10 mouse cellular contexts compared by ENCODE assay signal in the genomic region with DNA sequence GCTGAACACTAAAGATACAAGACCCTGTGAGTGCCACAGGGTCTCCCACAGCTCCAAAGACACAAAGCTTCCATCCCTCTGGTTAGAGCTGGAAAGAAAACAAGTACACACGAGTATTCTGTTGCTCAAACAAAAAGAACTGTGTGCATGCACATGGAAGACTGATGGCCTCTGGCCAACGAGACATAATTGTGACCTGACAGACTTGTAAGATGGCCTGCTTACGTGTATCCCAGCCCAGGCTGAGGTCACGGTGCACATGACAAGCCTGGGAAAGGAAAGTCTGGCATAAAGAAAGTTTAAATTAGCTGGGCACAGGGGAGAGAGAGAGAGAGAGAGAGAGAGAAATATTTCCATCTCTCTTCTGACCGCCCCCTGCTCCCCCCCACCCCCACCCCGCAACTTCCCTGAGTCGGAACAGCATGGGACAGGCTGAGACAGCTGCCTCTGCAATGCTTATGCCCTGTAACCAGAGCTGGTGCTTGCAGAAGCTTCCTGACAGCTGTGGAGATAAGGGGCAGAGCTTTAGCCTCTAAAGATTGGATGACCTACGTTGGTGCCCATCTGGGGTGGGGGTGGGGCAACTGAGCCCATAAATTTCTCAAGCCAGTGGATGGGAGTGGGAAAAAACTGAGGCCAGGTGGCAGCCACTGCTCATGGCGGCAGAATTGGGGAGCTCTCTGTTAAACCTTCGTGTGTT. TPM values are rescaled to one million over a fixed set of nuclear protein-coding genes. Genes with fewer than 3 reads are reported as not detected.
DNase-seq lines count a peak whose midpoint lies in the region; ATAC-seq and TF ChIP-seq lines count a peak whose summit lies in the region.
"Had no signal": no experiment of that assay in that cellular context is flagged by ENCODE, and none has a peak within 500 bp of the region (broad histone marks: within the 10 kb centered on the region; RNA-seq: fewer than 3 reads in every experiment).

No protein-coding gene starts in this region.

- H3K4me1 ChIP-seq in hindbrain, embryonic 13.5 days (replicated peaks): peaks cover 8% of the 10 kb centered on the region
- peaks cover 7% of the 10 kb centered on the region for H3K4me1 ChIP-seq in hindbrain, embryonic 12.5 days
- H3K4me1 ChIP-seq in embryonic facial prominence, embryonic 10.5 days: peaks cover 14% of the 10 kb centered on the region
- H3K4me1 ChIP-seq in limb, embryonic 12.5 days (replicated peaks): peaks cover 15% of the 10 kb centered on the region
- H3K4me1 ChIP-seq: liver, embryonic 13.5 days had no signal

- DNase-seq in embryonic facial prominence, embryonic 10.5 days (ENCODE audit: low spot score): peak; percentile 51
- DNase-seq in adrenal gland, adult (ENCODE audit: inconsistent age in 2 of 2, low spot score in 1 of 2): no peak
- DNase-seq in cerebellum, adult 11-12 months: no peak
- DNase-seq in spleen, postnatal 36 days (ENCODE audit: low spot score in 2 of 2): no peak
- DNase-seq: liver, embryonic 13.5 days had no signal

- 0 out of 2 replicates have a peak, but pooled peaks have one; percentile 32 for ATAC-seq in hindbrain, embryonic 13.5 days (ENCODE audit: low FRiP score)
- no peak for ATAC-seq in hindbrain, embryonic 12.5 days (ENCODE audit: low FRiP score)
- ATAC-seq in limb, embryonic 12.5 days (ENCODE audit: insufficient number of reproducible peaks, insufficient read depth, low FRiP score, low TSS enrichment, low read depth): peak; percentile 77
- ATAC-seq: inflammation-experienced regulatory T-cells, adult 6 months had no signal

- no peak for TF ChIP-seq CTCF in C2C12 (IDR thresholded peaks at IDR 0.05; ENCODE audit: control insufficient read depth, insufficient read depth, insufficient read length)

- no peak overlapping the region for H3K4me3 ChIP-seq in hindbrain, embryonic 13.5 days
- no peak overlapping the region for H3K4me3 ChIP-seq in hindbrain, embryonic 12.5 days
- H3K4me3 ChIP-seq in C2C12 (ENCODE audit: insufficient read depth, poor library complexity, severe bottlenecking): no peak overlapping the region
- no peak overlapping the region for H3K4me3 ChIP-seq in embryonic facial prominence, embryonic 10.5 days
- no peak overlapping the region for H3K4me3 ChIP-seq in limb, embryonic 12.5 days (replicated peaks)
- H3K4me3 ChIP-seq: liver, embryonic 13.5 days had no signal

- no peaks in the 10 kb centered on the region for H3K9me3 ChIP-seq in hindbrain, embryonic 13.5 days
- no peaks in the 10 kb centered on the region for H3K9me3 ChIP-seq in hindbrain, embryonic 12.5 days (replicated peaks)
- H3K9me3 ChIP-seq in embryonic facial prominence, embryonic 10.5 days: no peaks in the 10 kb centered on the region
- H3K9me3 ChIP-seq in limb, embryonic 12.5 days: no peaks in the 10 kb centered on the region
- H3K9me3 ChIP-seq: liver, embryonic 13.5 days had no signal

- 40% methylated on average over 10 of the region's 10 CpGs for WGBS in hindbrain, embryonic 13.5 days
- WGBS in hindbrain, embryonic 12.5 days: 35% methylated on average over 10 of the region's 10 CpGs
- WGBS in embryonic facial prominence, embryonic 10.5 days: 28% methylated on average over 10 of the region's 10 CpGs
- WGBS in limb, embryonic 12.5 days: 11% methylated on average over 10 of the region's 10 CpGs

- no peaks in the 10 kb centered on the region for H3K36me3 ChIP-seq in hindbrain, embryonic 13.5 days
- no peaks in the 10 kb centered on the region for H3K36me3 ChIP-seq in hindbrain, embryonic 12.5 days
- no peaks in the 10 kb centered on the region for H3K36me3 ChIP-seq in C2C12 (ENCODE audit: control insufficient read depth, insufficient read depth)
- no peaks in the 10 kb centered on the region for H3K36me3 ChIP-seq in embryonic facial prominence, embryonic 10.5 days (replicated peaks)
- H3K36me3 ChIP-seq in limb, embryonic 12.5 days: no peaks in the 10 kb centered on the region
- H3K36me3 ChIP-seq: liver, embryonic 13.5 days had no signal

- no peaks in the 10 kb centered on the region for H3K27me3 ChIP-seq in hindbrain, embryonic 13.5 days
- no peaks in the 10 kb centered on the region for H3K27me3 ChIP-seq in hindbrain, embryonic 12.5 days
- H3K27me3 ChIP-seq in C2C12 (ENCODE audit: control insufficient read depth, insufficient read depth, insufficient read length): no peaks in the 10 kb centered on the region
- H3K27me3 ChIP-seq in embryonic facial prominence, embryonic 10.5 days (replicated peaks; ENCODE audit: low read depth, poor library complexity, severe bottlenecking): no peaks in the 10 kb centered on the region
- H3K27me3 ChIP-seq in limb, embryonic 12.5 days: no peaks in the 10 kb centered on the region
- H3K27me3 ChIP-seq: liver, embryonic 13.5 days had no signal

- H3K9ac ChIP-seq in hindbrain, embryonic 13.5 days: no peak overlapping the region
- H3K9ac ChIP-seq in hindbrain, embryonic 12.5 days: no peak overlapping the region
- 0 out of 2 replicates have a peak overlapping the region, but pooled peaks have one; percentile 12 for H3K9ac ChIP-seq in limb, embryonic 12.5 days (replicated peaks)
- H3K9ac ChIP-seq: liver, embryonic 13.5 days had no signal

- H3K4me2 ChIP-seq in hindbrain, embryonic 13.5 days: no peak overlapping the region
- H3K4me2 ChIP-seq in hindbrain, embryonic 12.5 days (replicated peaks): no peak overlapping the region
- no peak overlapping the region; the same call in 1 of the 2 replicates for H3K4me2 ChIP-seq in limb, embryonic 12.5 days
- H3K4me2 ChIP-seq: liver, embryonic 13.5 days had no signal

- no peak overlapping the region for H3K27ac ChIP-seq in hindbrain, embryonic 13.5 days
- H3K27ac ChIP-seq in hindbrain, embryonic 12.5 days: no peak overlapping the region
- H3K27ac ChIP-seq in embryonic facial prominence, embryonic 10.5 days (replicated peaks): peak overlapping the region; percentile 77
- peak overlapping the region; percentile 47; the same call in 1 of the 2 replicates for H3K27ac ChIP-seq in limb, embryonic 12.5 days
- H3K27ac ChIP-seq: liver, embryonic 13.5 days had no signal

- no peaks in the 10 kb centered on the region for H3K79me2 ChIP-seq in C2C12 (ENCODE audit: control insufficient read depth, insufficient read depth)

- H3K79me3 ChIP-seq in C2C12 (ENCODE audit: low read depth): no peaks in the 10 kb centered on the region

- peak overlapping the region; percentile 53 for H3ac ChIP-seq in C2C12 (ENCODE audit: control insufficient read depth, insufficient read length, low read depth)

TF ChIP-seq in C2C12, 6 proteins besides CTCF, POLR2A, EP300 and RAD21:
- peak; percentile 37 for TF ChIP-seq MAX (IDR thresholded peaks at IDR 0.05)
- TF ChIP-seq MYOG (IDR thresholded peaks at IDR 0.05; ENCODE audit: control insufficient read depth, extremely low read depth, insufficient read length): no peak
- peak; percentile 97 for TF ChIP-seq MYOD1 (IDR thresholded peaks at IDR 0.05; ENCODE audit: control insufficient read depth, insufficient read length, low read depth)
- TF ChIP-seq USF1 (IDR thresholded peaks at IDR 0.05; ENCODE audit: low read depth): peak; percentile 20
TF ChIP-seq in C2C12: peak in this region for 3.

RNA-seq across cellular contexts. Expression of gene Tnp1, which starts 46.4 kb away (rescaled TPM):
- not detected in 2 replicates for polyA plus RNA-seq in hindbrain, embryonic 13.5 days (2015; fragmentation: Nextera tagmentation; extraction: Ambion mirVana)
- not detected in 2 replicates for polyA plus RNA-seq in hindbrain, embryonic 12.5 days (2016; fragmentation: Nextera tagmentation; extraction: Ambion mirVana)
- polyA plus RNA-seq in C2C12 (2012; fragmentation: generic; extraction: Trizol): not detected
- polyA plus RNA-seq in embryonic facial prominence, embryonic 10.5 days (2016; fragmentation: Nextera tagmentation; extraction: Ambion mirVana): not detected in 2 replicates
- polyA plus RNA-seq in limb, embryonic 12.5 days (2016; fragmentation: Nextera tagmentation; extraction: Ambion mirVana): not detected in 2 replicates
- polyA plus RNA-seq: inflammation-experienced regulatory T-cells, adult 6 months; liver, embryonic 13.5 days had no signal

Comparison
In these comparisons a context has a peak if more than half of its experiments do, and no peak if none do; other contexts are left out.
1. H3K27ac ChIP-seq: peak in embryonic facial prominence, embryonic 10.5 days (single experiment) and limb, embryonic 12.5 days (single experiment); none in hindbrain, embryonic 13.5 days (single experiment) and hindbrain, embryonic 12.5 days (single experiment).